Mouse (Mus musculus) hindbrain, embryonic 15.5 days (tissue): ENCODE measurements around the gene Gm36176. TPM values are rescaled to one million over a fixed set of nuclear protein-coding genes. Genes with fewer than 3 reads are reported as not detected.

Experiments
- ATAC-seq: fragments of 200-750 bp; cut with Nextera tagmentation; 2 replicates; pipeline ENCODE4 v1.8.0; 2017; ENCODE audit warnings: low read depth, moderate number of reproducible peaks, moderate TSS enrichment; ENCODE audit not compliant: low FRiP score
- H3K27ac ChIP-seq: fragments of 300-500 bp; sonication (generic); replicated peaks from 2 replicates; pipeline ENCODE4 v1.5.1; 2015; ENCODE audit warnings: mild to moderate bottlenecking, inconsistent platforms
- H3K27me3 ChIP-seq: fragments of 300-500 bp; sonication (generic); 2 replicates; pipeline ENCODE4 v1.6.1; 2015; ENCODE audit warnings: control low read depth, inconsistent platforms
- H3K36me3 ChIP-seq: fragments of 300-500 bp; sonication (generic); 2 replicates; pipeline ENCODE4 v1.6.1; 2015; ENCODE audit warnings: control low read depth, inconsistent platforms
- H3K4me1 ChIP-seq: fragments of 300-500 bp; sonication (generic); replicated peaks from 2 replicates; pipeline ENCODE4 v1.6.1; 2015; ENCODE audit warnings: control low read depth, inconsistent platforms
- H3K4me2 ChIP-seq: fragments of 300-500 bp; sonication (generic); 2 replicates; pipeline ENCODE4 v1.6.1; 2015; ENCODE audit warnings: moderate library complexity, mild to moderate bottlenecking, inconsistent platforms
- H3K4me3 ChIP-seq: fragments of 300-500 bp; sonication (generic); 2 replicates; pipeline ENCODE4 v1.5.1; 2015; ENCODE audit warnings: mild to moderate bottlenecking, inconsistent platforms
- H3K9ac ChIP-seq: fragments of 300-500 bp; sonication (generic); 2 replicates; pipeline ENCODE4 v1.6.1; 2015; ENCODE audit warnings: inconsistent platforms
- H3K9me3 ChIP-seq: fragments of 300-500 bp; sonication (generic); 2 replicates; pipeline ENCODE4 v1.6.1; 2016; ENCODE audit warnings: control low read depth, inconsistent platforms
- WGBS: fragments of 180-500 bp; shearing (Covaris S2); methylation state at CpG from one replicate; pipeline ENCODE4 v1.1.7; 2015; 5-methylcytosine and 5-hydroxymethylcytosine counted together
- polyA plus RNA-seq: library from polyadenylated mRNA; unstranded; fragments of >200 nt; fragmentation: Nextera tagmentation; extraction: Ambion mirVana; gene quantifications from 2 replicates; pipeline ENCODE4 v1.2.1, GENCODE M21; 2015

Gm36176 gene
- polyA plus RNA-seq, 1 experiment from 2014 or later, result not detected

GRCm38 (mm10) chr10:77839006-77839405 is 7.6 kb upstream of the Gm36176 start:
- H3K36me3 ChIP-seq, result no peaks in the 10 kb centered on the region
- WGBS, result 82% methylated on average over 6 of the region's 6 CpGs
- H3K27me3 ChIP-seq, result no peaks in the 10 kb centered on the region
- no peak overlapping the region for H3K27ac ChIP-seq
- H3K4me3 ChIP-seq, result no peak overlapping the region
- no peak overlapping the region for H3K9ac ChIP-seq
- no peak for ATAC-seq
- H3K4me1 ChIP-seq, result no peaks in the 10 kb centered on the region
- H3K9me3 ChIP-seq, result peaks cover 6% of the 10 kb centered on the region; the same call in 1 of the 2 replicates
- no peak overlapping the region for H3K4me2 ChIP-seq

DNA sequence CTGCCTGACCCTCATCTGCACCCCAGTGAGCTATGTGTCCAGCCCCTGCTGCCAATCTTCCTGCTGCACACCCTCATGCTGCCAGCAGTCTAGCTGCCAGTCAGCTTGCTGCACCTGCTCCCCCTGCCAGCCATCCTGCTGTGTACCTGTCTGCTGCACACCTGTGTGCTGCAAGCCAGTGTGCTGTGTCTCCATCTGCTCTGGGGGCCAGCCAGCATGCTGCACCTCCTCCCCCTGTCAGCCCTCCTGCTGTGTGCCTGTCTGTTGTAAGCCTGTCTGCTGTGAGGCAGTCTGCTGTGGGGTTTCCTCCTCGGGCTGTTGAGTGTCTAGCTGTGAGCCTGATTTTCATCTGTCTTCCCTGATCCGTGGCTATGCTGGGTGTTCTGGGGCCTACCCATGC is 358 bp downstream of the Gm36176 start:
- H3K36me3 ChIP-seq, result no peaks in the 10 kb centered on the region
- no peak overlapping the region for H3K27ac ChIP-seq
- H3K4me3 ChIP-seq, result no peak overlapping the region
- 22% methylated on average over 2 of the region's 2 CpGs for WGBS
- peaks cover 12% of the 10 kb centered on the region; the same call in 1 of the 2 replicates for H3K9me3 ChIP-seq
- no peaks in the 10 kb centered on the region for H3K27me3 ChIP-seq
- ATAC-seq, result no peak
- no peak overlapping the region for H3K9ac ChIP-seq
- no peaks in the 10 kb centered on the region for H3K4me1 ChIP-seq
- no peak overlapping the region for H3K4me2 ChIP-seq

DNA sequence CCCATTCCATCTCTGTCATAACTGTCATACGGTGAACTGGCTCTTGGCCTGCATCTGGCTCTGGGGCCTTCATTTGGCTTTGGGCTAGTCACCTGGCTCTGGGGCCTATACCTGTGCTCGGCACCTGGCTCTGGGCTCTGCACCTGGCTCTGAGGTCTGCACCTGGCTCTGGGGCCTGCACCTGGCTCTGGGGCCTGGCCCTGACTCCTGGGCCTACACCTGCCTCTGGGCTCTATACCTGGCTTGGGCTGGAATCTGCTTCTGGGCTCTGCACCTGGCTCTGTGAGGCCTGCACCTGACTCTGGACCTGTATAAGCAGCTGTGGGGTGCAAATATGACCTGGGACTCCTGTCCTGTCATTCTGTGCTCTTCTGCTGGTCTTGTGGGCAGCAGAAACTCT is 935 bp downstream of the Gm36176 start:
- no peak overlapping the region for H3K27ac ChIP-seq
- H3K4me3 ChIP-seq, result no peak overlapping the region
- 87% methylated on average over 2 of the region's 2 CpGs for WGBS
- no peak for ATAC-seq
- peaks cover 12% of the 10 kb centered on the region; the same call in 1 of the 2 replicates for H3K9me3 ChIP-seq
- H3K4me1 ChIP-seq, result no peaks in the 10 kb centered on the region
- no peaks in the 10 kb centered on the region for H3K27me3 ChIP-seq
- H3K36me3 ChIP-seq, result no peaks in the 10 kb centered on the region
- H3K4me2 ChIP-seq, result no peak overlapping the region
- no peak overlapping the region for H3K9ac ChIP-seq

DNA sequence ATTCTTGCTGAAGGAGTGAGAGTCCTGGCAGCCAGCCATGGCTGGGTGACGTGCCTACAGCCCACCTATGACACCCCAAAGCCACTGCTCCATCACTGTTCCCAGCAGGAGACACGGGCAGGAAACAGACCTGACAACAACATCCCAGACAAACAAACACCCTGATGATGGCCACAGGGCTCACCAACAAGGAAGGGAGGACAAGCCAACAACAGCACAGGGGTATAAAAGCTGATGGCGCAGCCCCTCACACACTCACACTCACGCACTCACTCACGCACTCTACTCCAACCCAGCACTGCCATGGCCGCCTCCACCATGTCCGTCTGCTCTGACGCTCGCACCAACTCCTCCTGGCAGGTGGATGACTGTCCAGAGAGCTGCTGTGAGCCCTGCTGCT is 6.0 kb downstream of the Gm36176 start, which contains the start of gene Gm10318:
Gene Gm10318, plus strand, starts transcription at position 301 of the 400 bp plus-strand sequence.
- Histone ChIP-seq H3K4me2 (no peak within 1 kb of the TSS), H3K4me3 (no peak within 1 kb of the TSS), H3K9me3 (no peaks in the 10 kb centered on the region), H3K27me3 (no peaks in the 10 kb centered on the region), H3K27ac (no peak within 1 kb of the TSS), H3K36me3 (no peaks in the 10 kb centered on the region), H3K9ac (no peak within 1 kb of the TSS), H3K4me1 (no peaks in the 10 kb centered on the region)
- no peak for ATAC-seq
- 62% methylated on average over 9 of the region's 9 CpGs for WGBS

GRCm38 (mm10) chr10:77861675-77862074 is 15.1 kb downstream of the Gm36176 start, which contains the start of gene Gm3285:
Gene Gm3285 (plus strand): TSS chr10:77861975.
- Histone ChIP-seq H3K36me3 (no peaks in the 10 kb centered on the region), H3K4me3 (no peak within 1 kb of the TSS), H3K4me2 (no peak within 1 kb of the TSS), H3K9ac (no peak within 1 kb of the TSS), H3K27ac (no peak within 1 kb of the TSS), H3K9me3 (no peaks in the 10 kb centered on the region), H3K4me1 (no peaks in the 10 kb centered on the region), H3K27me3 (no peaks in the 10 kb centered on the region)
- ATAC-seq, result no peak
- 50% methylated on average over 7 of the region's 7 CpGs for WGBS

- no peak overlapping the region for H3K27ac ChIP-seq
- no peak overlapping the region for H3K9ac ChIP-seq
- peak overlapping the region; percentile 29 for H3K4me2 ChIP-seq
- H3K9me3 ChIP-seq, result no peaks in the 10 kb centered on the region
- ATAC-seq, result peak; percentile 81
- H3K36me3 ChIP-seq, result no peaks in the 10 kb centered on the region
- H3K27me3 ChIP-seq, result no peaks in the 10 kb centered on the region
- H3K4me3 ChIP-seq, result peak overlapping the region; percentile 17; the same call in 1 of the 2 replicates
- no peaks in the 10 kb centered on the region for H3K4me1 ChIP-seq
- 42% methylated on average over 14 of the region's 14 CpGs for WGBS
Measured at GRCm38 (mm10) chr10:77864067-77864761, 17.6 kb downstream of the Gm36176 start.

GRCm38 (mm10) chr10:77864762-77865143 is 18.1 kb downstream of the Gm36176 start:
- no peaks in the 10 kb centered on the region for H3K9me3 ChIP-seq
- WGBS, result 42% methylated on average over 11 of the region's 11 CpGs
- H3K9ac ChIP-seq, result no peak overlapping the region
- no peaks in the 10 kb centered on the region for H3K4me1 ChIP-seq
- no peaks in the 10 kb centered on the region for H3K27me3 ChIP-seq
- H3K36me3 ChIP-seq, result no peaks in the 10 kb centered on the region
- ATAC-seq, result peak; percentile 19; the same call in 1 of the 2 replicates
- peak overlapping the region; percentile 29 for H3K4me2 ChIP-seq
- H3K27ac ChIP-seq, result no peak overlapping the region
- peak overlapping the region; percentile 17; the same call in 1 of the 2 replicates for H3K4me3 ChIP-seq

DNA sequence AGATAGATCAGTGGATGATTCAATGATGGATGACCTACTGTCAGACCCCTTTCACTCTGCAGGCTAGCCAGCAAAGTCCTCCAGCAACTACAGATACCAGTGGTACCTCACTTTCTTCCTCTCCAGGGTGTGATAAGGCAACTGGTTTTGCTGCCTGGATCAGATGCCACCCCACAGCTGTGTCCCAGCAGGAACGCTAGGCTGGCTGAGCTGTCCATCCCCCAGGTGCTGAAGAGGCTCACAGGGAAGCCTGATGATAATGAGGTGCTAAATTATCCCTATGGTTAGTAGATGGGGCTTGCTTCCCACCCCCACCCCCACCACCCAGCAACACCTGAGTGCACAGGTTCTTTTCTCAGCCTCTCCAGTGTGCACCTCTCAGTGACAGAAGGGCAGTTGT is 20.9 kb downstream of the Gm36176 start:
- H3K4me3 ChIP-seq, result no peak overlapping the region
- no peaks in the 10 kb centered on the region for H3K27me3 ChIP-seq
- no peaks in the 10 kb centered on the region for H3K4me1 ChIP-seq
- no peak for ATAC-seq
- no peak overlapping the region for H3K27ac ChIP-seq
- no peaks in the 10 kb centered on the region for H3K36me3 ChIP-seq
- 39% methylated on average over 1 of the region's 1 CpGs for WGBS
- H3K9ac ChIP-seq, result no peak overlapping the region
- H3K4me2 ChIP-seq, result no peak overlapping the region
- no peaks in the 10 kb centered on the region for H3K9me3 ChIP-seq

- ATAC-seq, result no peak
- Histone ChIP-seq H3K36me3 (no peaks in the 10 kb centered on the region), H3K4me3 (no peak overlapping the region), H3K27ac (no peak overlapping the region), H3K27me3 (no peaks in the 10 kb centered on the region), H3K4me1 (no peaks in the 10 kb centered on the region), H3K4me2 (no peak overlapping the region), H3K9me3 (no peaks in the 10 kb centered on the region), H3K9ac (no peak overlapping the region)
- WGBS, result 88% methylated on average over 7 of the region's 7 CpGs
Measured at GRCm38 (mm10) chr10:77869651-77870050, 23.0 kb downstream of the Gm36176 start.

DNA sequence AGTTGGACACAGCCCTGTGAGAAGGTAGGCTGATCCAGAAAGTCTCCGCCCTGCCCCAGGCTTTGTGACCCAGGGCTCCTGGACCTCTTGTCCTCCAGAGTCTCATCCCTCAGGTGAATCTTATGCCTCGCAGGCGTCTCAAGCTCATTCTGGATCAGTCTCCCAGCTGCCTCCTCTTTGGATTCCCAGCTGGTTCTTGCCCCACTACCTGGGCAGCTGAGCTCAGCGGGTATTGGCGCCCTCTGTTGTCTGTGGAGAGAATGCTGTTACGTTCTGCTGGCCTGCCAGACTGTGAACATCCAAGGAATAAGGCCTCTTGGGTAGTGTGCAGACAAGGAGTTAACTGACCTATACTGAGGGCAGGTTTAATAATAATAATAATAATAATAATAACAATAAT is 32.4 kb downstream of the Gm36176 start:
- Histone ChIP-seq H3K27me3 (no peaks in the 10 kb centered on the region), H3K27ac (no peak overlapping the region), H3K9me3 (no peaks in the 10 kb centered on the region), H3K4me2 (no peak overlapping the region), H3K4me1 (no peaks in the 10 kb centered on the region), H3K4me3 (no peak overlapping the region), H3K9ac (no peak overlapping the region), H3K36me3 (no peaks in the 10 kb centered on the region)
- WGBS, result 63% methylated on average over 6 of the region's 6 CpGs
- ATAC-seq, result no peak

DNA sequence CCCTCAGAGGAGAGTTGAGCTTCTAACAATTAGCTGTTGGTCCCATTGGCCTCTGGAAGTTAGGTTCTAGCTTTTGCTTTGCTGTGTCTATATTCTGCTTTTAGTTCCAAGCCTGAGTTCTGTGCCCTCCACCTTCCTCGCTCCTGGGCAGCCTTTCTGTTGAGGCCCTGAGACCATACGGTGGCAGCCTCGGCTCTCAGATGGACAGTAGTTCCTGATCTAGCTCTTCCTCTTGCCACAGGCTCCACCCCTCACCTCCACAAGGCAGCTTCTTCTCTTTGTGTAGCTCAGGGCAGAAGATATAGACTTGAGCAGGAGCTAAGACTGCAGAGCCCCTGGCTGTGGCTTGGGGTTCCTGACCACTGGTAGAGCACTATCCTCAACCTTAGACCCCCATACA is 33.7 kb downstream of the Gm36176 start:
- H3K4me2 ChIP-seq, result no peak overlapping the region
- no peaks in the 10 kb centered on the region for H3K27me3 ChIP-seq
- no peak overlapping the region for H3K9ac ChIP-seq
- no peaks in the 10 kb centered on the region for H3K4me1 ChIP-seq
- H3K27ac ChIP-seq, result no peak overlapping the region
- 70% methylated on average over 3 of the region's 3 CpGs for WGBS
- no peak for ATAC-seq
- H3K4me3 ChIP-seq, result no peak overlapping the region
- H3K9me3 ChIP-seq, result no peaks in the 10 kb centered on the region
- no peaks in the 10 kb centered on the region for H3K36me3 ChIP-seq

DNA sequence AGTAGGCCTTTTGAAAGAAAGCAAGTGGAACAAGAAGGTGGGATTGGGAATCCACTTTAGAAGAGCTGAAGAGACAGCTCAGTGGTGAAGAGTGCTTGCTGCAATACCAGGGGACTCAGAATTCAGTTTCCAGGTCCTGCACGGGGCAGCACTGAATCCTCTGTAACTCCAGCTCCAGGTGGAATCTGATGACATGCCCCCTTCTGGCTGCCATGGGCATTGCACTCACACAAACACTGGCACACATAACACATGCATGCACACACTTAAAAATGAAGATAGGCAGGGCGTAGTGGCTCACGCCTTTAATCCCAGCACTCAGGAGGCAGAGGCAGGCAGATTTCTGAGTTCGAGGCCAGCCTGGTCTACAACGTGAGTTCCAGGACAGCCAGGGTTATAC is 36.0 kb downstream of the Gm36176 start:
- Histone ChIP-seq H3K9me3 (no peaks in the 10 kb centered on the region), H3K27me3 (no peaks in the 10 kb centered on the region), H3K9ac (no peak overlapping the region), H3K4me2 (no peak overlapping the region), H3K4me1 (no peaks in the 10 kb centered on the region), H3K27ac (no peak overlapping the region), H3K36me3 (no peaks in the 10 kb centered on the region), H3K4me3 (no peak overlapping the region)
- no peak for ATAC-seq
- 93% methylated on average over 5 of the region's 5 CpGs for WGBS
